Mouse (Mus musculus): ENCODE data around the gene Man2a1. TPM values are rescaled to one million over a fixed set of nuclear protein-coding genes. Genes with fewer than 3 reads are reported as not detected.

The Man2a1 gene
- polyA plus RNA-seq, 1 experiment from 2014 or later = 54.9 TPM

GRCm38 (mm10) chr17:64612930-64613329 is 12.4 kb downstream of the Man2a1 start:
- in situ Hi-C loops (cut with MboI; ENCODE audit: low pct_unique_long_range_greater_than_20kb) = loop anchor here (25.0 kb wide), 1 partner anchor 949 kb away; no protein-coding TSS in a partner anchor
- no peak for ATAC-seq
- ChIA-PET POLR2A (interaction anchor here (0.9 kb wide), 1 partner anchor 21 kb away, joined by 3 read pairs; no protein-coding TSS in a partner anchor), CTCF (interaction anchor here (0.9 to 3.8 kb wide), 2 partner anchors 10 to 11 kb away, joined by 4 to 10 read pairs; no protein-coding TSS in a partner anchor)
- no peak for DNase-seq (ENCODE audit: low read depth, low spot score)
- no peak for TF ChIP-seq CTCF (IDR thresholded peaks at IDR 0.05)
- no peaks in the 10 kb centered on the region for H3K27me3 ChIP-seq

GRCm38 (mm10) chr17:64613351-64613750 is 12.8 kb downstream of the Man2a1 start:
- in situ Hi-C loops (cut with MboI; ENCODE audit: low pct_unique_long_range_greater_than_20kb) = loop anchor here (25.0 kb wide), 1 partner anchor 949 kb away; no protein-coding TSS in a partner anchor
- no peak for ATAC-seq
- ChIA-PET POLR2A (interaction anchor here (0.9 kb wide), 1 partner anchor 20 kb away, joined by 3 read pairs; no protein-coding TSS in a partner anchor), CTCF (interaction anchor here (0.8 to 3.8 kb wide), 3 partner anchors 10 to 14 kb away, joined by 3 to 10 read pairs (median 4); no protein-coding TSS in a partner anchor)
- no peaks in the 10 kb centered on the region for H3K27me3 ChIP-seq
- DNase-seq (ENCODE audit: low read depth, low spot score) = no peak
- TF ChIP-seq CTCF (IDR thresholded peaks at IDR 0.05) = no peak

GRCm38 (mm10) chr17:64614804-64615203 is 14.3 kb downstream of the Man2a1 start:
- POLR2A ChIA-PET = no interaction called here
- DNase-seq (ENCODE audit: low read depth, low spot score) = no peak
- CTCF ChIA-PET = interaction anchor here (3.8 kb wide), 1 partner anchor 12 kb away, joined by 10 read pairs; no protein-coding TSS in a partner anchor
- TF ChIP-seq CTCF (IDR thresholded peaks at IDR 0.05) = no peak
- ATAC-seq = no peak
- in situ Hi-C loops (cut with MboI; ENCODE audit: low pct_unique_long_range_greater_than_20kb) = loop anchor here (25.0 kb wide), 1 partner anchor 947 kb away; no protein-coding TSS in a partner anchor
- no peaks in the 10 kb centered on the region for H3K27me3 ChIP-seq

- H3K27me3 ChIP-seq = no peaks in the 10 kb centered on the region
- ATAC-seq (no peak), DNase-seq (ENCODE audit: low read depth, low spot score) (no peak)
- no peak for TF ChIP-seq CTCF (IDR thresholded peaks at IDR 0.05)
- in situ Hi-C loops (cut with MboI; ENCODE audit: low pct_unique_long_range_greater_than_20kb) = loop anchor here (25.0 kb wide), 1 partner anchor 947 kb away; no protein-coding TSS in a partner anchor
- POLR2A ChIA-PET = interaction anchor here (1.2 kb wide), 1 partner anchor 15 kb away, joined by 4 read pairs; the partner anchor contains the start of gene Man2a1
- CTCF ChIA-PET = interaction anchor here (2.3 kb wide), 1 partner anchor 13 kb away, joined by 6 read pairs; no protein-coding TSS in a partner anchor
Observed at GRCm38 (mm10) chr17:64615420-64615819, 14.9 kb downstream of the Man2a1 start.

- no peaks in the 10 kb centered on the region for H3K27me3 ChIP-seq
- DNase-seq (ENCODE audit: low read depth, low spot score) (no peak), ATAC-seq (no peak)
- in situ Hi-C loops (cut with MboI; ENCODE audit: low pct_unique_long_range_greater_than_20kb) = loop anchor here (25.0 kb wide), 1 partner anchor 946 kb away; no protein-coding TSS in a partner anchor
- CTCF ChIA-PET = interaction anchor here (2.3 kb wide), 1 partner anchor 14 kb away, joined by 6 read pairs; no protein-coding TSS in a partner anchor
- POLR2A ChIA-PET = interaction anchor here (1.2 kb wide), 1 partner anchor 16 kb away, joined by 4 read pairs; the partner anchor contains the start of gene Man2a1
- TF ChIP-seq CTCF (IDR thresholded peaks at IDR 0.05) = no peak
Observed at GRCm38 (mm10) chr17:64616259-64616658, 15.7 kb downstream of the Man2a1 start.

GRCm38 (mm10) chr17:64617838-64618237 is 17.3 kb downstream of the Man2a1 start:
- ChIA-PET CTCF (interaction anchor here (0.7 to 1.3 kb wide), 3 partner anchors 15 to 21 kb away, joined by 3 to 4 read pairs (median 3); no protein-coding TSS in a partner anchor), POLR2A (interaction anchor here (1.4 kb wide), 1 partner anchor 15 kb away, joined by 3 read pairs; no protein-coding TSS in a partner anchor)
- DNase-seq (ENCODE audit: low read depth, low spot score) (no peak), ATAC-seq (peak; percentile 10)
- in situ Hi-C loops (cut with MboI; ENCODE audit: low pct_unique_long_range_greater_than_20kb) = loop anchor here (25.0 kb wide), 1 partner anchor 944 kb away; no protein-coding TSS in a partner anchor
- TF ChIP-seq CTCF (IDR thresholded peaks at IDR 0.05) = no peak
- H3K27me3 ChIP-seq = no peaks in the 10 kb centered on the region

GRCm38 (mm10) chr17:64618996-64619395 is 18.5 kb downstream of the Man2a1 start:
- in situ Hi-C loops (cut with MboI; ENCODE audit: low pct_unique_long_range_greater_than_20kb) = loop anchor here (25.0 kb wide), 1 partner anchor 943 kb away; no protein-coding TSS in a partner anchor
- ChIA-PET CTCF (interaction anchor here (0.9 to 1.9 kb wide), 4 partner anchors 9 to 17 kb away, joined by 4 to 10 read pairs (median 4); no protein-coding TSS in a partner anchor), POLR2A (interaction anchor here (1.4 kb wide), 1 partner anchor 16 kb away, joined by 3 read pairs; no protein-coding TSS in a partner anchor)
- no peak for DNase-seq (ENCODE audit: low read depth, low spot score)
- TF ChIP-seq CTCF (IDR thresholded peaks at IDR 0.05) = no peak
- H3K27me3 ChIP-seq = no peaks in the 10 kb centered on the region
- no peak for ATAC-seq

GRCm38 (mm10) chr17:64620135-64620534 is 19.6 kb downstream of the Man2a1 start:
- CTCF ChIA-PET = interaction anchor here (0.9 to 1.9 kb wide), 7 partner anchors 8 to 57 kb away, joined by 3 to 10 read pairs (median 4); no protein-coding TSS in a partner anchor
- in situ Hi-C loops (cut with MboI; ENCODE audit: low pct_unique_long_range_greater_than_20kb) = loop anchor here (25.0 kb wide), 1 partner anchor 942 kb away; no protein-coding TSS in a partner anchor
- no peaks in the 10 kb centered on the region for H3K27me3 ChIP-seq
- no peak for DNase-seq (ENCODE audit: low read depth, low spot score)
- POLR2A ChIA-PET = interaction anchor here (0.7 kb wide), 1 partner anchor 707 kb away, joined by 5 read pairs; no protein-coding TSS in a partner anchor
- no peak for TF ChIP-seq CTCF (IDR thresholded peaks at IDR 0.05)
- ATAC-seq = no peak

GRCm38 (mm10) chr17:64620627-64621026 is 20.1 kb downstream of the Man2a1 start:
- in situ Hi-C loops (cut with MboI; ENCODE audit: low pct_unique_long_range_greater_than_20kb) = loop anchor here (25.0 kb wide), 1 partner anchor 942 kb away; no protein-coding TSS in a partner anchor
- no peak for DNase-seq (ENCODE audit: low read depth, low spot score)
- ChIA-PET CTCF (interaction anchor here (1.4 to 1.9 kb wide), 6 partner anchors 11 to 57 kb away, joined by 3 to 10 read pairs (median 4); partner anchors contain the start of gene Man2a1), POLR2A (no interaction called here)
- no peak for ATAC-seq
- no peaks in the 10 kb centered on the region for H3K27me3 ChIP-seq
- no peak for TF ChIP-seq CTCF (IDR thresholded peaks at IDR 0.05)

GRCm38 (mm10) chr17:64621226-64621625 is 20.7 kb downstream of the Man2a1 start:
- CTCF ChIA-PET = interaction anchor here (1.4 to 1.8 kb wide), 4 partner anchors 10 to 38 kb away, joined by 3 to 7 read pairs (median 4); partner anchors contain the start of gene Man2a1
- in situ Hi-C loops (cut with MboI; ENCODE audit: low pct_unique_long_range_greater_than_20kb) = loop anchor here (25.0 kb wide), 1 partner anchor 941 kb away; no protein-coding TSS in a partner anchor
- no peak for TF ChIP-seq CTCF (IDR thresholded peaks at IDR 0.05)
- H3K27me3 ChIP-seq = no peaks in the 10 kb centered on the region
- no peak for ATAC-seq
- no peak for DNase-seq (ENCODE audit: low read depth, low spot score)
- POLR2A ChIA-PET = interaction anchor here (1.2 kb wide), 1 partner anchor 9 kb away, joined by 4 read pairs; no protein-coding TSS in a partner anchor
